Mouse (Mus musculus): ENCODE results near the gene Btnl4.

- no peak for TF ChIP-seq CTCF (IDR thresholded peaks at IDR 0.05; ENCODE audit: low read depth, low read length)
- no peak for TF ChIP-seq POLR2A (IDR thresholded peaks at IDR 0.05; ENCODE audit: borderline replicate concordance, low read depth, low read length)
Measured at GRCm38 (mm10) chr17:34517795-34518194, 40.7 kb upstream of the Btnl4 start.

All from bone marrow macrophage, adult 2 months (primary cell).